Mouse (Mus musculus) embryonic fibroblast, embryonic 13.5 days (primary cell): ENCODE data around the gene Prpf31. TPM values are rescaled to one million over a fixed set of nuclear protein-coding genes. Genes with fewer than 3 reads are reported as not detected.

ENCODE experiments used
- H3K27ac ChIP-seq: 2 replicates; pipeline ENCODE4 v1.5.1; 2012; ENCODE audit warnings: low read length, control low read depth, inconsistent platforms; ENCODE audit not compliant: insufficient read depth
- H3K4me1 ChIP-seq: 2 replicates; pipeline ENCODE4 v1.6.1; 2011; ENCODE audit warnings: low read length; ENCODE audit not compliant: control insufficient read depth, insufficient read depth
- H3K4me3 ChIP-seq: 2 replicates; pipeline ENCODE4 v1.5.1; 2011; ENCODE audit warnings: mild to moderate bottlenecking, control low read depth, low read length; ENCODE audit not compliant: insufficient read depth
- CTCF ChIP-seq: IDR thresholded peaks from 2 replicates; pipeline ENCODE4 v1.5.1; 2011; ENCODE audit warnings: mild to moderate bottlenecking, control low read depth, low read length, moderate library complexity, borderline replicate concordance; ENCODE audit not compliant: insufficient read depth
- POLR2A ChIP-seq: IDR thresholded peaks from 2 replicates; pipeline ENCODE4 v1.6.1; 2011; ENCODE audit warnings: low read depth, mild to moderate bottlenecking, control low read depth, low read length, moderate library complexity
- polyA plus RNA-seq: library from polyadenylated mRNA; stranded (reverse); fragments of >200 nt; gene quantifications from 2 replicates; pipeline ENCODE4 v1.2.4, GENCODE M21; 2011; ENCODE audit warnings: low read depth; ENCODE audit not compliant: missing spikeins, insufficient read length

Gene Prpf31
- polyA plus RNA-seq, 1 experiment, result 42.2 TPM

DNA sequence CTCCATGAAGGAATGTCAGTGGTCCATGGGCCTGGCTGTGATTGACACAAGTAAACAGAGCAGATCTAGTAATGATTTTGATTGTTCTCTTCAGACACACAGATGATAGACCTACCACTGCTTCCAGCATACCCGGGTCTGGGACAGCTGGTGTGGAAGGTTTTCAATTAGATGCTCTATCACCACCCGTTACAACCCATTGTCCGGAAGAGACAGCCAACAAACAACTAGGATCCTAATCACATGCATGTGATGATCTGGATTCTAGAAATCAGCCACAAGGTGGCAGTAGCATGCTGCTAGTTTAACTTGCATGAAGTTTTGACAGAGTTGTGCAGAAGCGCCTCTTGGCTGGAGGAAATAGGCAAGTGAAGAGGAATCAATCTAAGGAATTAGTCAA, 28.7 kb upstream of the Prpf31 start:
- no peak overlapping the region for H3K27ac ChIP-seq
- H3K4me1 ChIP-seq, result no peaks in the 10 kb centered on the region
- no peak overlapping the region for H3K4me3 ChIP-seq
- TF ChIP-seq POLR2A, result no peak
- TF ChIP-seq CTCF, result no peak

DNA sequence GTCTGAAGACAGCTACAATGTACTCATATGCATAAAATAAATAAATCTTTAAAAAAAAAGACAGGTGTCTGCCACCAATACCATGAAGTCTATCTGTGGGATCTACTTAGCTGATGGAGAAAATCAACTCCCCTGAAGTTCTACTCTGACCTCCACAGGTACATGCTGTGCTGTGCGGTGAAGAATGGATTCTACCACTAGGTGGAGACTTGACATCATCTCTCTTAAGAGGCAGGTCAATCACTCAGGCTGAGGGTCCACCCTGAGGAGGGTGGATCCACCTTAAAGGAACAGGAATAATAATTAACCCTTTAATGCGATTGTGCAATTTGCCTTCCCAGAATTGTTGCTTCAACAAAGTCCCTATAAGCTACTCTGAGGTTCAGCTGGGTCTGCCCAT, 23.0 kb upstream of the Prpf31 start:
- Histone ChIP-seq H3K4me3 (no peak overlapping the region), H3K4me1 (no peaks in the 10 kb centered on the region), H3K27ac (no peak overlapping the region)
- TF ChIP-seq POLR2A (no peak), CTCF (no peak)

DNA sequence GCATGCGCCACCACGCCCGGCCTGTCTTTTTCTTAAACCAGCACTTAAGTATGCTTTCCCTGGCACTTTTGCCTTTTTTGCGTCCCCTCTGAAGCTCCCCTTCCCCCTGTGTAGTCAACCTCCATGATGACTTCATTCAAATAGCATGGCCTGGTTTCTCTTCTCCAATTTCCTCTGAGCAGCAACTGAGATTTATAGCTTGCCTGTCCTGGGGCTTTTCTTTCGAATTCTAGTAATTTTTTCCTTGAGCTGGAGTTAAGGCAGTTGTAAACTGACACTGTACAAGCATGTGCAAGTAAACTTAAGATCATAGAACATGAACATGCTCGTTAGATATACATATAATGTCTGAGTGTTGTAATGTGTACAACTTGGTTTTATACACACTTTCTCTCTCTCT, 22.4 kb upstream of the Prpf31 start:
- no peak for TF ChIP-seq POLR2A
- TF ChIP-seq CTCF, result no peak
- H3K27ac ChIP-seq, result no peak overlapping the region
- H3K4me1 ChIP-seq, result no peaks in the 10 kb centered on the region
- H3K4me3 ChIP-seq, result no peak overlapping the region

DNA sequence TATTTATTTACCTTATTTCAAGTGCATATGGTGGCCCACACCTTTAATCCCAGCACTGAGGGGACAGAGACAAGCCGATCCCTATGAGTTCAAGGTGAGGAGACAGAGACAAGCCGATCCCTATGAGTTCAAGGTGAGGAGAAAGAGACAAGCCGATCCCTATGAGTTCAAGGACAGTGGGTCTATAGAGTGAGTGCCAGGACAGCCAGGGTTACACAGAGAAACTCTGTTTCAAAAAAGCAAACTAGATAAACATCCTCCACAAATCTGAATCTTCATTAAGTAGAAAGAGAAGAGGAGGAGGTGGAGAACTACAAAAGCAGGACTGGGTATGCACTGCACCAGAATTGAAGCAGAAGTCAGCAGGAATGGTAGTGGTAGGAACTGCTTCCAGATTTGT, 21.1 kb upstream of the Prpf31 start:
- Histone ChIP-seq H3K4me1 (no peaks in the 10 kb centered on the region), H3K4me3 (no peak overlapping the region), H3K27ac (no peak overlapping the region)
- TF ChIP-seq CTCF (no peak), POLR2A (no peak)

DNA sequence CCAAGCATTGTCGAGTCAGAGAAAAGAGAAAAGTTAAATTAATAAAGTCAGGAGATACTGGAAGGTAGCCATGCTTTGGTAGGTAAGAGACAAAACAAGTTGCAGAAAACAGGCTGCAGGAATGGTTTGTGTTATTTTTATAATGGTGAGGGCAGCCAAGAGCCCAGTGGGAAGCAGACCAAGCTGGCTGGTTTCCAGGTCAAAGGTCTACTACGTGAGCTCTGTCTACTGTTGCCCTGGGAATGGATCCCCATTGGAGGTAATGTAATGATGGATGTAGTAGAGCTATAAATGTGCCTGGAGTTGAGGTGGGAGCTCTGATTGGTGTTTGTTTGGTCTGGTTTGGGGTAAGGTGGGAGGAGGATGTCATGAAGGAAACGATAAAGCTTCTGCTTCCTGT, 20.7 kb upstream of the Prpf31 start:
- H3K4me3 ChIP-seq, result no peak overlapping the region
- TF ChIP-seq POLR2A (no peak), CTCF (no peak)
- H3K27ac ChIP-seq, result no peak overlapping the region
- H3K4me1 ChIP-seq, result no peaks in the 10 kb centered on the region

DNA sequence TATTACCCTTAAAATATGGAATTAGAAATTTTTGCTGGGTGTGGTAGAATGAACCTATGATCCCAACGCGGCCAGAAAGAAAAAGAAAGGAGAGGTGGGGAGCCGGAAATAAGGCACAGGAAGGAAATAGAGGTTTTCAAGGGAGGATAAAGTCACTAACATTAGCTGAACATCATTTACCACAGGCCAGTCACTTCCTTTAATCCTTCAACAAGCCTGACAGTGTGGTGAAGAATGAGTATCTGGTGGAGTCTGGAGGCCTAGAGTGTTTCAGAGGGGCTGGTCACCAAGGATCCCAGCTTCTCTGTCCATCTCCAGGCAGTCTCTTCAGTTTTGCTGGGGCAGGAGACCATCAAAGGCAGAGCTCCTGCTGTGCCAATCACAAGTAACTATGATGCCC, 19.3 kb upstream of the Prpf31 start:
- TF ChIP-seq POLR2A (no peak), CTCF (no peak)
- Histone ChIP-seq H3K27ac (no peak overlapping the region), H3K4me1 (no peaks in the 10 kb centered on the region), H3K4me3 (no peak overlapping the region)

DNA sequence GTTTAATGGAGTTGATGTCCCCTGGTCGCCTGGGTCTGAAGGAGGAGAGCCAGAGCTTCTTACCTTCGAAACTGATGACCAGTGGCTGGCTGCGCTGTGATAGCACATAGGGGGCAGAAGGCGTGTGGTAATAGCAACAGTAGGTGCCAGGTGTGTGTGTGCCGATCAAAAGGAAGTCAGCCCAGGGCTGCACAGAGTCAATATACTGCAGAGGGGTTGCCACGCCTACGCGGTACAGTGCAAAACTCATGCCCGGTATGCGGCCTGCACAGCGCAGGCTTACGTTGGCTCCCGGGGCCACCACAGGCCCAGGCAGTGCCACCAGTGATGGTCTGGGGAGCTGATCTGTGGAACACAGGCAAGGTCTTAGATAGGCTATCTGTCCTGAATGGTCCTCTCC, 18.8 kb upstream of the Prpf31 start:
- Histone ChIP-seq H3K4me3 (no peak overlapping the region), H3K27ac (no peak overlapping the region), H3K4me1 (no peaks in the 10 kb centered on the region)
- TF ChIP-seq CTCF (no peak), POLR2A (no peak)

DNA sequence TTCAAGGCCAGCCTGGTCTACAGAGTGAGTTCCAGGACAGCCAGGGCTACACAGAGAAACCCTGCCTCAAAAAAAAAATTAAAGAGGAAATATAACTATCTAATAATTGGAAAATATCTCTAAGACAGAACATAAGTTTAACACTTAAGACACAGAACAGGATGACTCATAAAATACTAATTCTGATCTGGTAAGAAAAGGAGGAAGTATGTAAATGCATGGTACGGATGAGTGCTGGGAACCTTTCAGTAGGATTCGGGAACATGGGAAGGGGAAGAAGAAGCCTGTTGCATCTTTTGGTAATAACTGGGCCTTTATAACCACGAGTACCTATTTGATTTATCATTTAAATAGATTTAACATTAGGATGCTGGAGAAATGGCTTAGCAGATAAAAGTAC, 15.8 kb upstream of the Prpf31 start:
- Histone ChIP-seq H3K4me3 (no peak overlapping the region), H3K27ac (no peak overlapping the region), H3K4me1 (no peaks in the 10 kb centered on the region)
- TF ChIP-seq POLR2A (no peak), CTCF (no peak)

DNA sequence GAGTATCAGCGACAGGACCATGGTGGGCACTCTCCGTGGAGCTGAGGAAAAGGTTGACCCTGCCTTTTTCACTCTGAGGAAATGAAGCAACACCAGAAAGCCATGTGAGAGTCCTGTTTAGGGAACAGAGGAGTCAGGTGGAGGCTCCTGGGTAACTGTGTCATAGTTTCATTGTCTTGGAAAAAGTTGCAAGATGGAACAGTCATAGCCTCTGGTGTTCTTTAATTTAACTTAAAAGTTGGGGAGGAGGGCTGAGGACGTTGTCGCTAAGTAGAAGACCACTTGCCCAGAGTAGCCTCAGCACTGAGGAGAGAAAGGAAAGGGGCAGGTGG, 13.8 kb upstream of the Prpf31 start, which contains the start of gene Oscar:
Gene Oscar (minus strand): TSS at position 101 of the 332 bp plus-strand sequence.
- H3K4me3 ChIP-seq, result no peak within 1 kb of the TSS; the same call in 1 of the 2 replicates
- no peak within 1 kb of the TSS for H3K27ac ChIP-seq
- no peaks in the 10 kb centered on the region for H3K4me1 ChIP-seq
- TF ChIP-seq CTCF, result no peak
- no peak for TF ChIP-seq POLR2A

DNA sequence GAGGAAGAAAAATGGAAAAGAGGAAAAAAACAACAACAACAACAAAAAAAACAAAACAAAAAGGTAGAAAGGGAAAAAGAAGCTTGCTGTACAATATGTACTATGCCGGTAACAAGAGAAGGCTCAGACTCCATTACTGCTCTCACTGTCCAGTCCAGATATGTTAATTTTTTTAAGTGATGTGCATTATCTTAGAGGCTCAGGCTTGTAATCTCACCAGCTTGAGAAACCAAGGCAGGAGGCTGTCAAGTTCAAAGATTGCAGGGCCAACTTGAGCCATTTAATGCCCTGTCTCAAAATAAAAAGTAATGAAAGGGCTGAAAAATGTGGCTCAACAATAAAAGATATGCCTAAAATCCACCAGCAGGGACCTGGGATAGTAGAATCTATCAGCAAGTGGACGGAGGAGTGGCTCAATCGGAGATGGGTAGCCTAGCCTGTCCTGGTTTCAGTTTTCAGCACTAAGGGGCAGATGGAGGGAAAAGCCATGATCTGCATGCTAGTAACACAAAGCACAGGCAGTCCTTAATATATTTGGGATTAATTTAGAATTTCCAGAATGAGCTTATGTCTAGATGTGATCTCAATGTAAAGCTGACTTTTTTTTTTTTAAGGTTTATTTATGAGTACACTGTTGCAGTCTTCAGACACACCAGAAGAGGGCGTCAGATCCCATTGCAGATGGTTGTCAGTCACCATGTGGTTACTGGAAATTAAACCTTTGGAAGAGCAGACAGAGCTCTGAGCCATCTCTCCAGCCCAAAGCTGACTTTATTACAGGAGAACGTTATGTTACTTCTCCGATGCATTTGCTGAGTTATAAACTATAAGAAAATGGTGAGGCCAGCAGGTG, 13.2 kb upstream of the Prpf31 start:
- no peak overlapping the region for H3K27ac ChIP-seq
- no peaks in the 10 kb centered on the region for H3K4me1 ChIP-seq
- H3K4me3 ChIP-seq, result no peak overlapping the region; the same call in 1 of the 2 replicates
- no peak for TF ChIP-seq POLR2A
- TF ChIP-seq CTCF, result no peak
